Mouse (Mus musculus): ENCODE measurements around the gene Cdhr3. TPM values are rescaled to one million over a fixed set of nuclear protein-coding genes. Genes with fewer than 3 reads are reported as not detected.
"Not testable (repeated sequence)": the region's sequence is repeated elsewhere in the genome, so short reads cannot be mapped to it uniquely, and the experiment has no call there.

Gene Cdhr3
- total and polyA plus RNA-seq, 3 experiments, result 0.09 to 1.3 TPM; not detected in 1

DNA sequence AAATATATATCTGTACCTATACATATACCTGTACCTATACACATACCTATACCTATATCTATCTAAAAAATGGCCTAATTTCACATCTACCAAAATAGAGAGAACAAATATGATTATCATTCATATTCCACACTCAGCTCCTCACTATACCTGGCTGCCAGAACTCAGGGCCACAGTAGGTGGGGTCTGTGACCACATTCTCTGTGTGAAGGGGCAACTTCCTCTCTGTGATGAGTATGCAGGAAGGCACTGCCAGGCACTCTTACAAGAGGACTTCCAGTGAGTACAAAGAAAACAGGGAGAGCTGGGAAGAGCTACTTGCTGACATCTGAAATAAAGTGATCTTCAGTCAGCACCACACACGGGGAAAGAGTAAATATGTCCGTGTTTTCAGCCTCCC is 28.4 kb downstream of the Cdhr3 start:
- Histone ChIP-seq H3K4me1 (ENCODE audit: control insufficient read depth in 1 of 2, insufficient read depth in 2 of 2) (peaks cover 14 to 50% of the 10 kb centered on the region in 2 experiments), H3K79me2 (replicated peaks; ENCODE audit: control insufficient read depth, extremely low read depth, insufficient read depth, poor library complexity, severe bottlenecking) (no peaks in the 10 kb centered on the region), H3K27me3 (replicated peaks) (no peaks in the 10 kb centered on the region), H3K4me3 (replicated peaks in 1 of 3; ENCODE audit: low read depth in 2 of 3, low read length in 2 of 3, poor library complexity in 1 of 3) (no peak overlapping the region), H3K27ac (ENCODE audit: insufficient read depth, low read depth) (no peak overlapping the region), H3K9ac (ENCODE audit: insufficient read depth, low read depth) (no peak overlapping the region), H3K36me3 (replicated peaks in 1 of 2; ENCODE audit: control insufficient read depth in 1 of 2, insufficient read depth in 1 of 2, low read length in 1 of 2) (no peaks in the 10 kb centered on the region), H3K4me2 (ENCODE audit: insufficient read depth, low read depth, poor library complexity, severe bottlenecking) (no peak overlapping the region), H3K9me3 (replicated peaks; ENCODE audit: low read length) (peaks cover 7% of the 10 kb centered on the region)
- dilution Hi-C loops (cut with MboI; ENCODE audit: extremely low pct_ligation_motif_present, extremely low pct_unique_long_range_greater_than_20kb, low sequenced_read_pairs), result no loop called here
- in situ Hi-C loops (cut with MboI; ENCODE audit: low pct_ligation_motif_present, low pct_unique_long_range_greater_than_20kb, low sequenced_read_pairs), result no loop called here
- DNase-seq (ENCODE audit: extremely low read depth), result no peak
- TF ChIP-seq JUN (IDR thresholded peaks at IDR 0.05; ENCODE audit: insufficient read depth, low read depth, low read length) (no peak), NELFE (IDR thresholded peaks at IDR 0.05; ENCODE audit: low read depth, low read length) (no peak), ELF1 (IDR thresholded peaks at IDR 0.05; ENCODE audit: low read depth, low read length) (no peak), TBP (conservative IDR thresholded peaks at IDR 0.05; ENCODE audit: low read depth, low read length) (no peak), KAT2A (IDR thresholded peaks at IDR 0.05; ENCODE audit: insufficient replicate concordance, low read length) (no peak), ZMIZ1 (IDR thresholded peaks at IDR 0.05; ENCODE audit: low read depth, low read length) (no peak)

DNA sequence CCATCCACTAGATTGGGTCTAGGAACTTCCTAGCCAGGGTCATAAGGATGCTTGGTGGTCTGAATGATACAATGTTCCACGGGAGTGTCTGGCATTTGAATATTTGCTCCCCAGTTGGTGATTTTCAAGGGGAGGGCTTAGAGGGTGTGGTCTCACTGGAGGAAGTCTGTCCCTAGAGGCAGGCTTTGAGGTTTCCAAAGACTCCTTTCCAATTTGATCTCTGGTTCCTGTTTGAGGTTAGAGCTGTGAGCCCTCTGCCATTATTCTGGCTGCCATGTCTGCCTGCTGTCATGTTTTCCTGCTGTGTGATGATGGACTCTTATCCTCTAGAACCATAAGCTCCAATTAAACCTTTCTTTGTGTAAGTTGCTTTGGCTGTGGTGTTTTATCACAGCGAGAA is 29.4 kb downstream of the Cdhr3 start:
- TF ChIP-seq USF2 (conservative IDR thresholded peaks at IDR 0.05; ENCODE audit: low read depth, low read length), result no peak
- no peak for TF ChIP-seq ZC3H11A (IDR thresholded peaks at IDR 0.05; ENCODE audit: low read depth, low read length)
- TF ChIP-seq TBP (conservative IDR thresholded peaks at IDR 0.05; ENCODE audit: low read depth, low read length), result no peak
- no peak for TF ChIP-seq MAX (IDR thresholded peaks at IDR 0.05; ENCODE audit: low read length)
- TF ChIP-seq IRF4 (IDR thresholded peaks at IDR 0.05; ENCODE audit: low read depth, low read length), result no peak
- no peak for TF ChIP-seq BHLHE40 (IDR thresholded peaks at IDR 0.05; ENCODE audit: low read depth, low read length)
- no peak for TF ChIP-seq RCOR1 (conservative IDR thresholded peaks at IDR 0.05; ENCODE audit: low read depth, low read length)
- TF ChIP-seq MXI1 (IDR thresholded peaks at IDR 0.05; ENCODE audit: low read depth, low read length), result no peak
- no peak for TF ChIP-seq TCF12 (IDR thresholded peaks at IDR 0.05; ENCODE audit: low read depth, low read length)
- no peak for TF ChIP-seq USF1 (IDR thresholded peaks at IDR 0.05; ENCODE audit: low read depth, low read length)
- no peak for TF ChIP-seq E2F4 (IDR thresholded peaks at IDR 0.05; ENCODE audit: insufficient replicate concordance, low read depth, low read length)
- no peak for DNase-seq (ENCODE audit: extremely low read depth)
- dilution Hi-C loops (cut with MboI; ENCODE audit: extremely low pct_ligation_motif_present, extremely low pct_unique_long_range_greater_than_20kb, low sequenced_read_pairs) (no loop called here), in situ Hi-C loops (cut with MboI; ENCODE audit: low pct_ligation_motif_present, low pct_unique_long_range_greater_than_20kb, low sequenced_read_pairs) (no loop called here)
- H3K4me1 ChIP-seq (ENCODE audit: control insufficient read depth in 1 of 2, insufficient read depth in 2 of 2), result peaks cover 14 to 50% of the 10 kb centered on the region in 2 experiments
- H3K27ac ChIP-seq (ENCODE audit: insufficient read depth, low read depth), result no peak overlapping the region
- peaks cover 7% of the 10 kb centered on the region for H3K9me3 ChIP-seq (replicated peaks; ENCODE audit: low read length)
- no peak overlapping the region for H3K4me2 ChIP-seq (ENCODE audit: insufficient read depth, low read depth, poor library complexity, severe bottlenecking)
- no peak overlapping the region for H3K4me3 ChIP-seq (replicated peaks in 1 of 3; ENCODE audit: low read depth in 2 of 3, low read length in 2 of 3, poor library complexity in 1 of 3)
- H3K27me3 ChIP-seq (replicated peaks), result no peaks in the 10 kb centered on the region
- no peaks in the 10 kb centered on the region for H3K79me2 ChIP-seq (replicated peaks; ENCODE audit: control insufficient read depth, extremely low read depth, insufficient read depth, poor library complexity, severe bottlenecking)
- no peaks in the 10 kb centered on the region for H3K36me3 ChIP-seq (replicated peaks in 1 of 2; ENCODE audit: control insufficient read depth in 1 of 2, insufficient read depth in 1 of 2, low read length in 1 of 2)
- H3K9ac ChIP-seq (ENCODE audit: insufficient read depth, low read depth), result no peak overlapping the region

DNA sequence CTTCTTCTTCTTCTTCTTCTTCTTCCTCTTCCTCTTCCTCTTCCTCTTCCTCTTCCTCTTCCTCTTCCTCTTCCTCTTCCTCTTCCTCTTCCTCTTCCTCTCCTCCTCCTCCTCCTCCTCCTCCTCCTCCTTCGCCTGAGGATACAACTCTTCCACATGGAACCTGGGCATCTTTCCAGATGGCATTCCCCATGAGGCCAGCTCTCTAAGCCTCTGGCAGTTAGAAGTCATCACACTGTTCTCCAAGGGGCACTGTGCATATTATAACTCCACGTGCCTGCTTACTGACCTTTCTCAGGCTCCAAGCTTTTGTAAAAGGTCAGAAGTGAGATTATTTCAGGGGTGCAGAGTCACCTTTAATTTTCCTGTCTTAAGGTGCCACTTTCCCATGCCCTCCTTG is 30.3 kb downstream of the Cdhr3 start:
- H3K4me3 ChIP-seq (replicated peaks in 1 of 3; ENCODE audit: low read depth in 2 of 3, low read length in 2 of 3, poor library complexity in 1 of 3); in situ Hi-C loops (cut with MboI; ENCODE audit: low pct_ligation_motif_present, low pct_unique_long_range_greater_than_20kb, low sequenced_read_pairs); DNase-seq (ENCODE audit: extremely low read depth); H3K9me3 ChIP-seq (replicated peaks; ENCODE audit: low read length); H3K79me2 ChIP-seq (replicated peaks; ENCODE audit: control insufficient read depth, extremely low read depth, insufficient read depth, poor library complexity, severe bottlenecking); H3K36me3 ChIP-seq (replicated peaks in 1 of 2; ENCODE audit: control insufficient read depth in 1 of 2, insufficient read depth in 1 of 2, low read length in 1 of 2); H3K4me2 ChIP-seq (ENCODE audit: insufficient read depth, low read depth, poor library complexity, severe bottlenecking); H3K9ac ChIP-seq (ENCODE audit: insufficient read depth, low read depth); H3K27me3 ChIP-seq (replicated peaks); H3K27ac ChIP-seq (ENCODE audit: insufficient read depth, low read depth); dilution Hi-C loops (cut with MboI; ENCODE audit: extremely low pct_ligation_motif_present, extremely low pct_unique_long_range_greater_than_20kb, low sequenced_read_pairs): not testable (repeated sequence)
- peaks cover 14 to 51% of the 10 kb centered on the region in 2 experiments for H3K4me1 ChIP-seq (ENCODE audit: control insufficient read depth in 1 of 2, insufficient read depth in 2 of 2)

Measured in CH12.LX (cell line).